Mouse (Mus musculus) thymus, adult 2 months (tissue): Measurements from ENCODE around the gene Tyw3.

Experiments
- CTCF ChIP-seq: fragments of 200-500 bp; IDR thresholded peaks from 2 replicates; pipeline ENCODE4 v1.5.1; 2012; ENCODE audit warnings: mild to moderate bottlenecking, control low read depth, low read length, moderate library complexity, borderline replicate concordance; ENCODE audit not compliant: control insufficient read depth, poor library complexity, insufficient read depth; ENCODE audit errors: extremely low read depth
- POLR2A ChIP-seq: fragments of 200-500 bp; IDR thresholded peaks from 2 replicates; pipeline ENCODE4 v1.6.1; 2012; ENCODE audit warnings: mild to moderate bottlenecking, low read length, control low read depth, moderate library complexity; ENCODE audit not compliant: control insufficient read depth, poor library complexity, insufficient read depth; ENCODE audit errors: extremely low read depth

DNA sequence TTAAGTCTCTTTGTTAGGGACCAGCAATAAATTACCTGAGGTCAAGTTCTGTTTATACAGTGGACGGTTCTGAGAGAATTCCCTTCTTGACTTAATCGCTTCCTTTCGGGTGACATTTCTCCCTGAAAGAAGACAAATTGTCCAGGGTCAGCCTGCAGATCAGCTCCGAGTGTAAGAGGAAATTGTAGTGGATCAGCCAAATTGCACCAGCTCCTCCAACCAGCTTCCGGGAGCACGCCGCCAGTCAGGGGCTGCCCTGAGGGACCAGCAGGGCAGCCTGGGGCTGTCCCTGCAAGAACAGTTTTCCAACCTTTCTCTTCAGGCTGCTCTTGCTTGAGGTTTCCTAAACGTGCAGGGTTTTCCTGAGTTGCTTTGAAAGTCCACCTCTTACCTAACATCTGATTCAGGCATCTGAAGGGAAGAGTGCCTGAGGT, 48.0 kb downstream of the Tyw3 start:
- TF ChIP-seq CTCF (no peak), POLR2A (no peak)
